Mouse (Mus musculus) heart, embryonic 14.5 days (tissue): ENCODE results near the gene Nkiras1. TPM values are rescaled to one million over a fixed set of nuclear protein-coding genes. Genes with fewer than 3 reads are reported as not detected.

ENCODE experiments used
- ATAC-seq: fragments of 200-750 bp; cut with Nextera tagmentation; 2 replicates; pipeline ENCODE4 v1.8.0; 2017; ENCODE audit warnings: low read depth, moderate TSS enrichment; ENCODE audit not compliant: insufficient number of reproducible peaks, insufficient read depth, low FRiP score
- H3K27ac ChIP-seq, 2 experiments: fragments of 200-500 bp in 1 of 2; fragments of 300-500 bp in 1 of 2; sonication (generic) in 1 of 2; replicated peaks in 1 of 2; 2 replicates each; pipeline ENCODE4 v1.5.1; 2012 to 2014; ENCODE audit warnings: low read depth in 2 of 2, low read length in 2 of 2, control low read depth in 1 of 2, mild to moderate bottlenecking in 1 of 2, mixed read lengths in 1 of 2; ENCODE audit not compliant: control insufficient read depth in 1 of 2, insufficient read depth in 1 of 2
- H3K27me3 ChIP-seq: fragments of 300-500 bp; sonication (generic); 2 replicates; pipeline ENCODE4 v1.6.1; 2014; ENCODE audit warnings: mild to moderate bottlenecking, low read length, control low read depth; ENCODE audit not compliant: control insufficient read depth, insufficient read depth
- H3K36me3 ChIP-seq: fragments of 300-500 bp; sonication (generic); 2 replicates; pipeline ENCODE4 v1.6.1; 2014; ENCODE audit warnings: mild to moderate bottlenecking, control low read depth, low read length, mixed read lengths; ENCODE audit not compliant: control insufficient read depth, insufficient read depth
- H3K4me1 ChIP-seq, 2 experiments: fragments of 200-500 bp in 1 of 2; fragments of 300-500 bp in 1 of 2; sonication (generic) in 1 of 2; 2 replicates each; pipeline ENCODE4 v1.6.1; 2012 to 2014; ENCODE audit warnings: low read length in 2 of 2, control low read depth in 1 of 2, mixed read lengths in 1 of 2; ENCODE audit not compliant: control insufficient read depth in 2 of 2, insufficient read depth in 2 of 2
- H3K4me2 ChIP-seq: fragments of 300-500 bp; sonication (generic); 2 replicates; pipeline ENCODE4 v1.6.1; 2014; ENCODE audit warnings: mild to moderate bottlenecking, low read length
- H3K4me3 ChIP-seq, 2 experiments: fragments of 200-500 bp in 1 of 2; fragments of 300-500 bp in 1 of 2; sonication (generic) in 1 of 2; 2 replicates each; pipeline ENCODE4 v1.5.1; 2012 to 2014; ENCODE audit warnings: low read length in 2 of 2, mild to moderate bottlenecking in 2 of 2, control low read depth in 1 of 2, low read depth in 1 of 2, moderate library complexity in 1 of 2; ENCODE audit not compliant: control insufficient read depth in 1 of 2, insufficient read depth in 1 of 2
- H3K9ac ChIP-seq: fragments of 300-500 bp; sonication (generic); 2 replicates; pipeline ENCODE4 v1.6.1; 2014; ENCODE audit warnings: mild to moderate bottlenecking, low read length
- H3K9me3 ChIP-seq: fragments of 300-500 bp; sonication (generic); 2 replicates; pipeline ENCODE4 v1.6.1; 2016; ENCODE audit warnings: low read length, control low read depth; ENCODE audit not compliant: control insufficient read depth
- WGBS: fragments of 180-500 bp; shearing (Covaris S2); extraction: QIAGEN DNeasy Blood & Tissue Kit; methylation state at CpG from one replicate; pipeline ENCODE4 v1.1.7; 2014; 5-methylcytosine and 5-hydroxymethylcytosine counted together
- polyA plus RNA-seq: library from polyadenylated mRNA; unstranded; fragments of >200 nt; fragmentation: Nextera tagmentation; extraction: Ambion mirVana; gene quantifications from 2 replicates; pipeline ENCODE4 v1.2.1, GENCODE M21; 2014

Gene Nkiras1
- polyA plus RNA-seq, 1 experiment from 2014 or later: 18.4 TPM

DNA sequence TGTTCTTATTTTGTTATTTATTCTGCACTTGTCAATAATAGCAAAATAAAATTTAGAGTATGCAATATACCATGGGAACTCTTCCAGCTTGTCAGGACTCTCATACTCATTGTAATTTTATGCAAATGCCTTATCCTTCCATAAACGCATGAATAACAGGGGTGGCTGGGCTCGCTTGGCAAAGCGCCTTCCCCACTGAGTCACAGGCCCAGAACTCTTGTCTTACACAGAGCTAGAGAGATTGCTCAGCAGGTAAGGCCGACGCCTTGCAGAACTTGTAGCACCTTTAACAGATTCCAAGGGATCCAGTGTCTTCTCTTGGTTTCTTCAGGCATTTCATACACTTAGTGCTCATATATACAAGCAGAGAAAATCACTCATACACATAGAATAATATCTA lies 9.4 kb downstream of the Nkiras1 start:
- H3K9ac ChIP-seq: no peak overlapping the region
- no peak overlapping the region for H3K27ac ChIP-seq
- H3K27me3 ChIP-seq: no peaks in the 10 kb centered on the region
- no peak overlapping the region for H3K4me3 ChIP-seq
- no peak for ATAC-seq
- no peaks in the 10 kb centered on the region for H3K4me1 ChIP-seq
- WGBS: 86% methylated on average over 5 of the region's 5 CpGs
- H3K36me3 ChIP-seq: peaks cover 63% of the 10 kb centered on the region
- 0 out of 2 replicates have a peak, but pooled peaks cover 3% of the 10 kb centered on the region for H3K9me3 ChIP-seq
- H3K4me2 ChIP-seq: no peak overlapping the region

DNA sequence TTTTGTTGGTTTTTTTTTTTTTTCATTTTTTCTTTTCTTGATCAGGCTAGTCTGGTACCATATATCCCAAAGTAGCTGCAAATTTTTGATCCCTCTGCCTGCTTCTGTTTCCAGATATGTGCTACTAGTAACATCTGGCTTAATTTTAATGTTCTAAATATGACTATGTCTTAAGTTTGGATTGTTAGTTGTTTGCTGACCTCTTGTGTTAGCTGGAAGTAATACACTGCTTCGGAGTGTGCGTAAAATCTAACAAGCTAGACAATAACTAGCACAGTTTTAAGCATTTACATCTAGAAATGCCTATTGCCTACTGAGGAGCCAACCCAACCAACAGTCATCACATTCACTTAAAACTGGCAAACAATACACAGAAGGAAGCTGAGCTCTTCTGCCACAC lies 13.6 kb downstream of the Nkiras1 start:
- Histone ChIP-seq H3K9me3 (no peaks in the 10 kb centered on the region), H3K27me3 (no peaks in the 10 kb centered on the region), H3K9ac (no peak overlapping the region), H3K4me3 (no peak overlapping the region), H3K27ac (no peak overlapping the region), H3K36me3 (peaks cover 38% of the 10 kb centered on the region), H3K4me1 (peaks cover 3 to 7% of the 10 kb centered on the region in 2 experiments; a peak in 3 of 4 replicates), H3K4me2 (no peak overlapping the region)
- no peak for ATAC-seq
- whole genome bisulfite sequencing: 86% methylated on average over 2 of the region's 2 CpGs

DNA sequence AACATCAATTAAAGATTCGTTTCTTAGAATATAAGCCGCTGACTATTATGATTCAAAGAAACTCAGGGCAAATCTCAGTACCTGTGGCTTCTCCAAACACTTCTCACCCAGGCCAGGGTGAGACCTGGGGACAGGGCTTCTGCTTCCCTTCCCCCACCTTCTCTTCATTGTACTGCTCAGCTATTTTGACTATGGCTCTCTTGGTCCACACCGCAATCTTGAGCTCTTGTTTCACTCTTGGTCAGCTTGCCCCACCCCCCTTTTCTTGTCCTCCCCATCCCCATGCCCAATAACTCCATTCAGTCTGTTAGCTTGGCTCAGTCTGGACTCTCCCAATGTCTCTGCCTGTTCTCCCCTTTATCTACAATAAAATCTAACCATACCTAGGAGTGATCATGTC lies 14.5 kb downstream of the Nkiras1 start:
- Histone ChIP-seq H3K27me3 (no peaks in the 10 kb centered on the region), H3K36me3 (peaks cover 29% of the 10 kb centered on the region), H3K4me3 (no peak overlapping the region), H3K9me3 (no peaks in the 10 kb centered on the region), H3K4me1 (peaks cover 3 to 7% of the 10 kb centered on the region in 2 experiments; a peak in 3 of 4 replicates), H3K27ac (no peak overlapping the region), H3K4me2 (no peak overlapping the region), H3K9ac (no peak overlapping the region)
- WGBS: 94% methylated on average over 3 of the region's 3 CpGs
- no peak for ATAC-seq

DNA sequence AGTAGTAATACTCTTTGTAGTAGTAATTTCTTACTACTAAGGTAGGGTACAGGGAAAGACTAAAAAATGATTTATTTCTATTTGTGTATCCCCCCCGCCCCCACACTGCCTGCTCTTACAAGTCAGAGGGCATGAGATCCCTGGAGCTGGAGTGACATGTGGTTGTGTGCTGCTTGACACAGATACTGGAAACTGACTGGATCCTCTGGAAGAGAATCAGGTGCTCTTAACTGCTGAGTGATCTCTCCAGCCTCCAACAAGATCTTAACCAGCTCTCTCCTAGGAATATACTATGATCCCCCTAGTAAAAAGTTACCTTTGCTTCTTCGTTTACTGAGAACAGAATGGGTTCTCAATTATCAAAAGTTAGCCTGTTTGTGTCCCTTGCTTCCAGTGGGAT lies 15.5 kb downstream of the Nkiras1 start:
- ATAC-seq: no peak
- no peak overlapping the region for H3K27ac ChIP-seq
- H3K4me2 ChIP-seq: no peak overlapping the region
- H3K4me3 ChIP-seq: no peak overlapping the region
- H3K9ac ChIP-seq: no peak overlapping the region
- 78% methylated on average over 2 of the region's 2 CpGs for WGBS
- H3K4me1 ChIP-seq: peaks cover 3 to 7% of the 10 kb centered on the region in 2 experiments; a peak in 3 of 4 replicates
- peaks cover 23% of the 10 kb centered on the region; the same call in 1 of the 2 replicates for H3K36me3 ChIP-seq
- H3K9me3 ChIP-seq: no peaks in the 10 kb centered on the region
- H3K27me3 ChIP-seq: no peaks in the 10 kb centered on the region

DNA sequence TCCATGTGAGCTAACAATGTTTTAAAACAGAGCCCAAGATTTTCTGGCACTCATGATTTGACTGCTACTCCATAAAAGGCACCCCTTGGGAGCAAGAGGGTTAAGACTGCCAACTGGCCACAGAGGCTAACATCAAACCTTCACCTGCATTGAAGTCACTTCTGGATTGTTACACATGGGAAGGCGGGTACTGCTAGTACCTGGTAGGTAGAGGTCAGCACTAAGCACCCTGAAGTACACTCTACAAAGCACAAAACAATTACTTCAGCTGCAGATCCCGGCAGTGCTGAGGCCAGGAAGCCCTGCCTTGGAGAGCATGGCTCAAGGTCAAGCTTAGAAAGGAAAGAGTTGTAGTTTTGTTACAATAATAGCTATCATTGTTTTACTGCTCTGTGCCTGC lies 16.5 kb downstream of the Nkiras1 start:
- peaks cover 14% of the 10 kb centered on the region; the same call in 1 of the 2 replicates for H3K36me3 ChIP-seq
- ATAC-seq: no peak
- peak overlapping the region in 1 of 2 experiments; percentile 7; a peak in 2 of 4 replicates for H3K27ac ChIP-seq
- 57% methylated on average over 2 of the region's 2 CpGs for WGBS
- H3K4me3 ChIP-seq: no peak overlapping the region
- no peak overlapping the region for H3K9ac ChIP-seq
- no peak overlapping the region for H3K4me2 ChIP-seq
- H3K27me3 ChIP-seq: no peaks in the 10 kb centered on the region
- peaks cover 3 to 7% of the 10 kb centered on the region in 2 experiments; a peak in 3 of 4 replicates for H3K4me1 ChIP-seq
- H3K9me3 ChIP-seq: no peaks in the 10 kb centered on the region

DNA sequence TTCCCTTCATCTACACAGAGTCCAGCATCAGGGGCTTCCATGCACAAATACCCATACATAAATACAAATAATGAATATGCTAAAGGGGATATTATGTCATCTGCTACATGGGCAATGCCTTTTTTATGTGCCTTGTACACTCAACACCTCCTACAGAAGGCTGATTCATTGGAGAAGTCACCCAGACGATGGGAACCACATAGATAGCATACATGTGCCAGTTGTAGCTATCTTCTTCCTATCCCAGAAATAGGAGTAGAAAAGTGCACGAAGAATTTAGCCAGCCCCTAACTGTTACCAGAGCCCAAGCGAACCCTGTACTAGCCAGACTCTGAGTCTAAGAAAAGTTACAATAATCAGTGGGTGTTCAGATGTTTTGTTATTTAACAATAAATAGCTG lies 21.2 kb downstream of the Nkiras1 start:
- H3K4me1 ChIP-seq: peaks cover 3 to 6% of the 10 kb centered on the region in 2 experiments; a peak in 3 of 4 replicates
- ATAC-seq: no peak
- 72% methylated on average over 3 of the region's 3 CpGs for WGBS
- no peak overlapping the region for H3K27ac ChIP-seq
- H3K9ac ChIP-seq: no peak overlapping the region
- no peaks in the 10 kb centered on the region for H3K36me3 ChIP-seq
- H3K27me3 ChIP-seq: no peaks in the 10 kb centered on the region
- H3K4me2 ChIP-seq: no peak overlapping the region
- no peaks in the 10 kb centered on the region for H3K9me3 ChIP-seq
- H3K4me3 ChIP-seq: no peak overlapping the region

DNA sequence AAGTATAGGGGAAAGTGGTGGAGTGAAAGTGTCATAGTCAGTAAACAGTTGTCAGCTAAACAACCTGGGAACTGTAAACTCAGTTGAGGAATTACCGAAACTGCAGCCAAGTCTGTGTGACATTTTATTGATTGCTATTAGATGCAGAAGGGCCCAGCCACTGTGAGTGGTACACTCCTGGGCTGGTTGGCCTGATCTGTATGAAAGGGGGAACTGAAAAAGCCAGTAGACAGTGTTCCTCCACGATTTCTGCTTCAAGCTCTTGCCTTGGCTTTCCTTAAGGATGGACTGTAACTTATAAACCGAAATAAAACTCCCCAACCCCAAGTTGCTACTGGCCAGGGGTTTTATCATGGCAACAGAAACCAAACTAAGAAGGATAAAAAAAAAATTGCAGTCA lies 21.6 kb downstream of the Nkiras1 start:
- Histone ChIP-seq H3K4me2 (no peak overlapping the region), H3K36me3 (no peaks in the 10 kb centered on the region), H3K9me3 (no peaks in the 10 kb centered on the region), H3K27me3 (no peaks in the 10 kb centered on the region), H3K4me1 (peaks cover 0 to 2% of the 10 kb centered on the region in 2 experiments; a peak in 1 of 4 replicates), H3K27ac (no peak overlapping the region), H3K9ac (no peak overlapping the region), H3K4me3 (no peak overlapping the region)
- 88% methylated on average over 3 of the region's 3 CpGs for WGBS
- ATAC-seq: no peak

DNA sequence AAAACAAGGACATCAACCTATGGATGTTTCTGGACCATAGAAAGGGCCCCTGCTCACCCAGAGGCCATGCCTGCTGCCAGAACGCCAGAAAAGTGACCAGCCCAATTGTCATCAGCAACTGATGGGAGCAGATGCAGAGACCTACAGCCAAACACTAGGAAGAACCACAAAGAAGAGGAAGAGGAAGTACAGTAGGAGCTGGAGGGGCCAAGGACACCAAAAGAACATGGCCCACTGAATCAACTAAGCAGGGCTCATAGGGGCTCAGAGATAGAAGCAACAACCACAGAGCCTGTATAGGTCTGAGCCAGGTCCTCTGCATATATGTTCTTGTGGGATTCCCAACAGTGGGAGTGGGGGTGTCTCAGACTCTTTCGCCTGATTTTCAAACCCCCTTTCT lies 26.5 kb downstream of the Nkiras1 start:
- no peaks in the 10 kb centered on the region for H3K27me3 ChIP-seq

More for the DNA sequence above, 26.5 kb downstream of the Nkiras1 start:
- Histone ChIP-seq H3K9ac (no peak overlapping the region), H3K4me2 (no peak overlapping the region), H3K4me1 (peaks cover 2 to 10% of the 10 kb centered on the region in 2 experiments; a peak in 2 of 4 replicates), H3K36me3 (no peaks in the 10 kb centered on the region), H3K27ac (no peak overlapping the region), H3K4me3 (no peak overlapping the region), H3K9me3 (no peaks in the 10 kb centered on the region)
- ATAC-seq: no peak
- WGBS: 84% methylated on average over 2 of the region's 2 CpGs
